Mouse (Mus musculus): ENCODE data around the gene Pcp4l1. TPM values are rescaled to one million over a fixed set of nuclear protein-coding genes. Genes with fewer than 3 reads are reported as not detected.
A peak's percentile ranks its signal among the peaks of the same experiment; 100 is the strongest.

Gene Pcp4l1
- total and polyA plus RNA-seq, 2 experiments from 2014 or later: 48.7 to 164 TPM

- H3K4me3 ChIP-seq (ENCODE audit: low read depth, low read length): no peak overlapping the region
- no peaks in the 10 kb centered on the region for H3K27me3 ChIP-seq (ENCODE audit: control insufficient read depth, insufficient read depth, low read length)
- no peak overlapping the region for H3K9ac ChIP-seq (replicated peaks; ENCODE audit: low read depth, low read length)
- H3K36me3 ChIP-seq (replicated peaks; ENCODE audit: control insufficient read depth, insufficient read depth, low read length): no peaks in the 10 kb centered on the region
- ATAC-seq (ENCODE audit: insufficient read depth, low read depth) (no peak), DNase-seq (ENCODE audit: low spot score) (no peak)
- H3K4me2 ChIP-seq (ENCODE audit: low read depth, low read length): no peak overlapping the region
- no peaks in the 10 kb centered on the region for H3K4me1 ChIP-seq (ENCODE audit: control insufficient read depth, insufficient read depth)
- WGBS: 79% methylated on average over 1 of the region's 1 CpGs
- no peak for TF ChIP-seq CTCF (IDR thresholded peaks at IDR 0.05; ENCODE audit: low read depth)
- TF ChIP-seq EP300 (IDR thresholded peaks at IDR 0.05; ENCODE audit: low read depth): no peak
- no peaks in the 10 kb centered on the region for H3K9me3 ChIP-seq (replicated peaks; ENCODE audit: control insufficient read depth, low read length)
- H3K27ac ChIP-seq (ENCODE audit: low read depth): no peak overlapping the region
Measured at GRCm38 (mm10) chr1:171227879-171228278, 31.8 kb upstream of the Pcp4l1 start.

GRCm38 (mm10) chr1:171226780-171227179 is 30.7 kb upstream of the Pcp4l1 start:
- no peaks in the 10 kb centered on the region for H3K4me1 ChIP-seq (ENCODE audit: control insufficient read depth, insufficient read depth)
- DNase-seq (ENCODE audit: low spot score): no peak
- H3K4me2 ChIP-seq (ENCODE audit: low read depth, low read length): no peak overlapping the region
- no peak overlapping the region for H3K9ac ChIP-seq (replicated peaks; ENCODE audit: low read depth, low read length)
- no peaks in the 10 kb centered on the region for H3K9me3 ChIP-seq (replicated peaks; ENCODE audit: control insufficient read depth, low read length)
- ATAC-seq (ENCODE audit: insufficient read depth, low read depth): no peak
- WGBS: 56% methylated on average over 4 of the region's 4 CpGs
- H3K27ac ChIP-seq (ENCODE audit: low read depth): no peak overlapping the region
- TF ChIP-seq CTCF (IDR thresholded peaks at IDR 0.05; ENCODE audit: low read depth) (no peak), EP300 (IDR thresholded peaks at IDR 0.05; ENCODE audit: low read depth) (no peak)
- H3K36me3 ChIP-seq (replicated peaks; ENCODE audit: control insufficient read depth, insufficient read depth, low read length): no peaks in the 10 kb centered on the region
- no peaks in the 10 kb centered on the region for H3K27me3 ChIP-seq (ENCODE audit: control insufficient read depth, insufficient read depth, low read length)
- no peak overlapping the region for H3K4me3 ChIP-seq (ENCODE audit: low read depth, low read length)

- TF ChIP-seq EP300 (IDR thresholded peaks at IDR 0.05; ENCODE audit: low read depth) (no peak), CTCF (IDR thresholded peaks at IDR 0.05; ENCODE audit: low read depth) (no peak)
- no peak within 1 kb of the TSS for H3K27ac ChIP-seq (ENCODE audit: low read depth)
- H3K4me2 ChIP-seq (ENCODE audit: low read depth, low read length): no peak within 1 kb of the TSS
- H3K9ac ChIP-seq (replicated peaks; ENCODE audit: low read depth, low read length): no peak within 1 kb of the TSS
- no peak within 1 kb of the TSS for H3K4me3 ChIP-seq (ENCODE audit: low read depth, low read length)
- ATAC-seq (ENCODE audit: insufficient read depth, low read depth): no peak
- peaks cover 7% of the 10 kb centered on the region for H3K36me3 ChIP-seq (replicated peaks; ENCODE audit: control insufficient read depth, insufficient read depth, low read length)
- WGBS: 85% methylated on average over 5 of the region's 5 CpGs
- no peak for DNase-seq (ENCODE audit: low spot score)
- H3K4me1 ChIP-seq (ENCODE audit: control insufficient read depth, insufficient read depth): peaks cover 8% of the 10 kb centered on the region
- H3K9me3 ChIP-seq (replicated peaks; ENCODE audit: control insufficient read depth, low read length): no peaks in the 10 kb centered on the region
- H3K27me3 ChIP-seq (ENCODE audit: control insufficient read depth, insufficient read depth, low read length): no peaks in the 10 kb centered on the region
Measured at GRCm38 (mm10) chr1:171224857-171225256, 28.8 kb upstream of the Pcp4l1 start, which contains the start of gene Apoa2. Apoa2 (plus strand) TSS chr1:171225054.

GRCm38 (mm10) chr1:171223796-171224195 is 27.7 kb upstream of the Pcp4l1 start:
- H3K4me3 ChIP-seq (ENCODE audit: low read depth, low read length): no peak overlapping the region
- H3K27me3 ChIP-seq (ENCODE audit: control insufficient read depth, insufficient read depth, low read length): no peaks in the 10 kb centered on the region
- H3K27ac ChIP-seq (ENCODE audit: low read depth): no peak overlapping the region
- no peak overlapping the region for H3K4me2 ChIP-seq (ENCODE audit: low read depth, low read length)
- 52% methylated on average over 2 of the region's 2 CpGs for WGBS
- no peaks in the 10 kb centered on the region for H3K9me3 ChIP-seq (replicated peaks; ENCODE audit: control insufficient read depth, low read length)
- peaks cover 8% of the 10 kb centered on the region for H3K4me1 ChIP-seq (ENCODE audit: control insufficient read depth, insufficient read depth)
- TF ChIP-seq CTCF (IDR thresholded peaks at IDR 0.05; ENCODE audit: low read depth) (no peak), EP300 (IDR thresholded peaks at IDR 0.05; ENCODE audit: low read depth) (no peak)
- no peak overlapping the region for H3K9ac ChIP-seq (replicated peaks; ENCODE audit: low read depth, low read length)
- ATAC-seq (ENCODE audit: insufficient read depth, low read depth): no peak
- H3K36me3 ChIP-seq (replicated peaks; ENCODE audit: control insufficient read depth, insufficient read depth, low read length): peaks cover 17% of the 10 kb centered on the region
- DNase-seq (ENCODE audit: low spot score): no peak

- peaks cover 8% of the 10 kb centered on the region for H3K4me1 ChIP-seq (ENCODE audit: control insufficient read depth, insufficient read depth)
- H3K36me3 ChIP-seq (replicated peaks; ENCODE audit: control insufficient read depth, insufficient read depth, low read length): peaks cover 24% of the 10 kb centered on the region
- H3K9me3 ChIP-seq (replicated peaks; ENCODE audit: control insufficient read depth, low read length): no peaks in the 10 kb centered on the region
- peak overlapping the region; percentile 66 for H3K4me3 ChIP-seq (ENCODE audit: low read depth, low read length)
- 0 out of 2 replicates have a peak overlapping the region, but pooled peaks have one; percentile 41 for H3K9ac ChIP-seq (replicated peaks; ENCODE audit: low read depth, low read length)
- TF ChIP-seq EP300 (IDR thresholded peaks at IDR 0.05; ENCODE audit: low read depth) (no peak), CTCF (IDR thresholded peaks at IDR 0.05; ENCODE audit: low read depth) (no peak)
- no peaks in the 10 kb centered on the region for H3K27me3 ChIP-seq (ENCODE audit: control insufficient read depth, insufficient read depth, low read length)
- peak overlapping the region; percentile 94 for H3K27ac ChIP-seq (ENCODE audit: low read depth)
- 83% methylated on average over 6 of the region's 6 CpGs for WGBS
- H3K4me2 ChIP-seq (ENCODE audit: low read depth, low read length): peak overlapping the region; percentile 44
- ATAC-seq (ENCODE audit: insufficient read depth, low read depth): no peak
- DNase-seq (ENCODE audit: low spot score): no peak
Measured at GRCm38 (mm10) chr1:171223168-171223567, 27.1 kb upstream of the Pcp4l1 start.

Data from heart, postnatal 0 days (tissue).